Mouse (Mus musculus): ENCODE data around the gene Scd2.

GRCm38 (mm10) chr19:44273711-44274110, 19.8 kb upstream of the Scd2 start:
- TF ChIP-seq EP300 (IDR thresholded peaks at IDR 0.05; ENCODE audit: insufficient read depth, low read depth, low read length) (no peak), CTCF (IDR thresholded peaks at IDR 0.05; ENCODE audit: low read depth, low read length) (no peak), POLR2A (IDR thresholded peaks at IDR 0.05; ENCODE audit: insufficient read depth, low read length) (no peak)
